Mouse (Mus musculus): ENCODE results near the gene Isy1. TPM values are rescaled to one million over a fixed set of nuclear protein-coding genes. Genes with fewer than 3 reads are reported as not detected.

Gene Isy1
- polyA plus RNA-seq, 1 experiment from 2014 or later = 45.6 TPM

DNA sequence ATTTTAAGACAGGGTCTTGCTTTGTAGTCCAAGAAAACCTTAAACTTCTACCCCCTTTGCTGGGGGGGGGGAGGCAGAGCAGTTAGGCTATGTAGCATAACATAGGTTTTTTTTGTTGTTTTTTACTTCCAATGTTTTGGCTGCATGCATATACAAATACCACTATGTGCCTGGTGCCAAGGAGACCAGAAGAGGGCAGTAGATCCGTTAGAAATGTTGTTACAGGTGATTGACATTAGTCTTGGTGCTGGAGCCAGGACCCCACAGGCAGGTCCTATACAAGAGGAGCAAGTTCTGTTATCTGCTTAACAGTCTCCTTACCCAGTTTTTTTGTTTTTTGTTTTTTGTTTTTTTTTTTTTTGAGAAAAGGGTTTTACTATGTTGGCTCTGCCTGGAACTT lies 3.7 kb upstream of the Isy1 start:
- Histone ChIP-seq H3K4me2 (ENCODE audit: low read depth) (no peak overlapping the region), H3K27ac (ENCODE audit: low read depth, low read length) (no peak overlapping the region), H3K4me3 (ENCODE audit: low read depth, low read length) (no peak overlapping the region), H3K36me3 (ENCODE audit: control insufficient read depth, insufficient read depth, low read length) (peaks cover 12% of the 10 kb centered on the region; the same call in 1 of the 2 replicates), H3K4me1 (ENCODE audit: control insufficient read depth, insufficient read depth, low read length) (peaks cover 3% of the 10 kb centered on the region; the same call in 1 of the 2 replicates), H3K9me3 (ENCODE audit: control insufficient read depth, low read length) (no peaks in the 10 kb centered on the region), H3K9ac (ENCODE audit: low read length) (no peak overlapping the region), H3K27me3 (ENCODE audit: control insufficient read depth, insufficient read depth, low read length) (no peaks in the 10 kb centered on the region)
- 19% methylated on average over 1 of the region's 1 CpGs for WGBS
- no peak for ATAC-seq (ENCODE audit: insufficient read depth, low FRiP score, low TSS enrichment)
- no peak for DNase-seq (ENCODE audit: low spot score)

DNA sequence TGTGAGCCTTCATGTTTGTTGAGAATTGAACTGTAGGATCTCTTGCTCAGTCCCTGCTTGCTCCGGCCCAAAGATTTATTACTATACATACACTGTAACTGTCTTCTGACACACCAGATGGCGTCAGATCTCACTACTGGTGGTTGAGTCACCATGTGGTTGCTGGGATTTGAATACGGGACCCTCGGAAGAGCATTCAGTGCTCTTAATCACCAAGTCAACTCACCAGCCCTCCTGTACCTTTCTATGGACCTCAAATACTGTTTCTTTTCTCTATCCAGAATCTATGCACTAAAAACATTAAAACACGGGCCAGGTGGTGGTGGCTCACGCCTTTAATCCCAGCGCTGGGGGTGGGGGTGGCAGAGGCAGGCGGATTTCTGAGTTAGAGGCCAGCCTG lies 3.0 kb upstream of the Isy1 start:
- no peaks in the 10 kb centered on the region for H3K27me3 ChIP-seq (ENCODE audit: control insufficient read depth, insufficient read depth, low read length)
- ATAC-seq (ENCODE audit: insufficient read depth, low FRiP score, low TSS enrichment) = no peak
- peaks cover 12% of the 10 kb centered on the region; the same call in 1 of the 2 replicates for H3K36me3 ChIP-seq (ENCODE audit: control insufficient read depth, insufficient read depth, low read length)
- no peak overlapping the region for H3K4me2 ChIP-seq (ENCODE audit: low read depth)
- H3K9ac ChIP-seq (ENCODE audit: low read length) = no peak overlapping the region
- H3K4me1 ChIP-seq (ENCODE audit: control insufficient read depth, insufficient read depth, low read length) = peaks cover 4% of the 10 kb centered on the region; the same call in 1 of the 2 replicates
- H3K9me3 ChIP-seq (ENCODE audit: control insufficient read depth, low read length) = no peaks in the 10 kb centered on the region
- no peak overlapping the region for H3K27ac ChIP-seq (ENCODE audit: low read depth, low read length)
- no peak overlapping the region for H3K4me3 ChIP-seq (ENCODE audit: low read depth, low read length)
- DNase-seq (ENCODE audit: low spot score) = no peak
- WGBS = 84% methylated on average over 8 of the region's 8 CpGs

DNA sequence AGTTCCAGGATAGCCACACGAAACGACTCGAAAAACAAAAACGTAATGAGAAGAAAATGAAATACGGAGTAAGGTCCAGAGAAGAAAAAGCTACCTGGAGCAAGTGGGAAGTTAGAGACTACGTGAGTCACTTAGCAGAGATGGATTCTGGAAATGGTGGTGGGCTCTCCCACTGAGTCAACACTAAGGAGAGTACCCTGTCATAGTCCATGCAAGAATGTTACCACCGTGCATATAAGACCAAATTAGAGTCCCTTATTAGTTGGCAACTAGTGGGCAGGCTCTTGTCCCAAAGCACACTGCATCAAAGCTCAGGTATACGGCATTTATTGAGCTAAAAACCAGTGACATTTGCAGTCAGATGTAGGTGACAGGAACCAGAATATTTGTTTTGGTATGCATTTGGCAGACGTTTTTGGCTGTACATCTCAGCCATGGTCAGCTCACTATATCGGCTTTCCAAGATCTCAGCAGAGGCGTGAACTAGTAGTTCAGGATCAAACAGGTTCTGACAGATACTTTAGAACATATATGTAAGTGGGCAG lies 1.3 kb upstream of the Isy1 start:
- Histone ChIP-seq H3K27ac (ENCODE audit: low read depth, low read length) (no peak overlapping the region), H3K36me3 (ENCODE audit: control insufficient read depth, insufficient read depth, low read length) (peaks cover 9% of the 10 kb centered on the region; the same call in 1 of the 2 replicates), H3K27me3 (ENCODE audit: control insufficient read depth, insufficient read depth, low read length) (no peaks in the 10 kb centered on the region), H3K4me2 (ENCODE audit: low read depth) (no peak overlapping the region), H3K9ac (ENCODE audit: low read length) (no peak overlapping the region), H3K9me3 (ENCODE audit: control insufficient read depth, low read length) (no peaks in the 10 kb centered on the region), H3K4me1 (ENCODE audit: control insufficient read depth, insufficient read depth, low read length) (peaks cover 4% of the 10 kb centered on the region; the same call in 1 of the 2 replicates), H3K4me3 (ENCODE audit: low read depth, low read length) (no peak overlapping the region)
- no peak for DNase-seq (ENCODE audit: low spot score)
- no peak for ATAC-seq (ENCODE audit: insufficient read depth, low FRiP score, low TSS enrichment)
- WGBS = 62% methylated on average over 11 of the region's 11 CpGs

DNA sequence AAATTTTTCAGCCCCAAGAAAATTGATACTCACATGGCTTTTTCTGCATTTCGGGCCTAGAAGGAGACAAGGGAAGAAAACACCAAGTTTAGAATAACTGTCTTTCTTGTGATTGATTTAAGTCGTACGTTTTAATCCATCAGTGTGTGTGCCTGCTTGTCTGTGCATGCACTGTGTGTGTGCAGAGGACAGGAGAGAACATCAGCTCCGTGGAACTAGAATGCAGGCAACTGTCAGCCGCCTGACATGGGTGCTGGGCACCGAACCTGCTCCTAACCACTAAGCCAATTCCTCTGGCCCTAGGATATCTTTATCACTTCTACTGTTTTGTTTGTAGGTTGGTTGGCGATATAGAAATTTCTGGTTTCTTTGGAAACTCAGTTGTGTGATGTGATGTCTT lies 2.9 kb downstream of the Isy1 start, which contains the start of gene Gm45140:
TSS of gene Gm45140 (minus strand) at position 101 of the 400 bp plus-strand sequence.
- Histone ChIP-seq H3K9me3 (ENCODE audit: control insufficient read depth, low read length) (no peaks in the 10 kb centered on the region), H3K9ac (ENCODE audit: low read length) (no peak within 1 kb of the TSS), H3K4me2 (ENCODE audit: low read depth) (no peak within 1 kb of the TSS), H3K27me3 (ENCODE audit: control insufficient read depth, insufficient read depth, low read length) (no peaks in the 10 kb centered on the region), H3K27ac (ENCODE audit: low read depth, low read length) (no peak within 1 kb of the TSS), H3K4me1 (ENCODE audit: control insufficient read depth, insufficient read depth, low read length) (peaks cover 4% of the 10 kb centered on the region; the same call in 1 of the 2 replicates), H3K4me3 (ENCODE audit: low read depth, low read length) (no peak within 1 kb of the TSS), H3K36me3 (ENCODE audit: control insufficient read depth, insufficient read depth, low read length) (peaks cover 2% of the 10 kb centered on the region; the same call in 1 of the 2 replicates)
- 94% methylated on average over 7 of the region's 7 CpGs for WGBS
- DNase-seq (ENCODE audit: low spot score) = no peak
- ATAC-seq (ENCODE audit: insufficient read depth, low FRiP score, low TSS enrichment) = no peak

DNA sequence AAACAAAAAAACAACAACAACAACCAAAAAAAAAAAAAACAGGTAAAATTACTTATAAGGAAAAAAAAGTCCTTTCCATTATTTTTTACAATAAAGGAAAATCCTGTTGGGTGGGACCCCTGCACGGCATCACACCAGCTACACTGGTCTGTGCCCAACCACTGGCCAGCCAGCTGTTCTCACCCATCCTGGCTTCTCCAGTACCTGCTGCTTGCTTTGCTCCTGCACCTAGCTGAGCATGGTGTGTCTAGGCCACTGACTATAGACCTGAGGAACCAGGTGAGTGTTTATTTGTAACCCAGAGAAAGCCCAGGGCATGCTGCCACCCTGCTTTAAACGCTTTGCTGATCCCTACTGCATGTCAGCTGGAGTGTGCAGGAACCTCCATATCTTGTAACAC lies 18.2 kb downstream of the Isy1 start:
- Histone ChIP-seq H3K4me1 (ENCODE audit: control insufficient read depth, insufficient read depth, low read length) (no peaks in the 10 kb centered on the region), H3K27ac (ENCODE audit: low read depth, low read length) (no peak overlapping the region), H3K36me3 (ENCODE audit: control insufficient read depth, insufficient read depth, low read length) (peaks cover 28% of the 10 kb centered on the region), H3K4me3 (ENCODE audit: low read depth, low read length) (no peak overlapping the region), H3K9ac (ENCODE audit: low read length) (no peak overlapping the region), H3K4me2 (ENCODE audit: low read depth) (no peak overlapping the region), H3K27me3 (ENCODE audit: control insufficient read depth, insufficient read depth, low read length) (no peaks in the 10 kb centered on the region), H3K9me3 (ENCODE audit: control insufficient read depth, low read length) (no peaks in the 10 kb centered on the region)
- 96% methylated on average over 2 of the region's 2 CpGs for WGBS
- DNase-seq (ENCODE audit: low spot score) (no peak), ATAC-seq (ENCODE audit: insufficient read depth, low FRiP score, low TSS enrichment) (no peak)

DNA sequence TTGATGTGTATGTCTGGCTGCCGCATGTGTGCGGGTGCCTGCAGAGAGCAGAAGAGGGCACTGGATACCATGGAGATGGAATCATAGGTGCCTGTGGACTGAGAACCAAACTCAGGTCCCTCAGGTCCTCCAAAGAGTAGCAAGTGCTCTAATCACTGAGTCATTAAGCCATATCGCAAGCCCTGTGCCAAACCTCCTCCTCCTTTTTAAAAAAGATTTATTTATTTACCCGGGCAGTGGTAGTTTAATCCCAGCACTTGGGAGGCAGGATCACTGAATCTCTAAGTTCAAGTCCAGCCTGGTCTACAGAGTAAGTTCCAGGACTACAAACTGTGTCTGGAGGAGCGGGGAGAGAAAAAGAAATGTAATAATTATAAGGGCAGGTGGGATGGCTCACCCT lies 24.1 kb downstream of the Isy1 start:
- Histone ChIP-seq H3K27ac (ENCODE audit: low read depth, low read length) (no peak overlapping the region), H3K4me2 (ENCODE audit: low read depth) (no peak overlapping the region), H3K27me3 (ENCODE audit: control insufficient read depth, insufficient read depth, low read length) (no peaks in the 10 kb centered on the region), H3K36me3 (ENCODE audit: control insufficient read depth, insufficient read depth, low read length) (peaks cover 4% of the 10 kb centered on the region), H3K9me3 (ENCODE audit: control insufficient read depth, low read length) (no peaks in the 10 kb centered on the region), H3K9ac (ENCODE audit: low read length) (no peak overlapping the region), H3K4me1 (ENCODE audit: control insufficient read depth, insufficient read depth, low read length) (peaks cover 3% of the 10 kb centered on the region; the same call in 1 of the 2 replicates), H3K4me3 (ENCODE audit: low read depth, low read length) (no peak overlapping the region)
- ATAC-seq (ENCODE audit: insufficient read depth, low FRiP score, low TSS enrichment) (no peak), DNase-seq (ENCODE audit: low spot score) (no peak)
- 95% methylated on average over 5 of the region's 5 CpGs for WGBS

DNA sequence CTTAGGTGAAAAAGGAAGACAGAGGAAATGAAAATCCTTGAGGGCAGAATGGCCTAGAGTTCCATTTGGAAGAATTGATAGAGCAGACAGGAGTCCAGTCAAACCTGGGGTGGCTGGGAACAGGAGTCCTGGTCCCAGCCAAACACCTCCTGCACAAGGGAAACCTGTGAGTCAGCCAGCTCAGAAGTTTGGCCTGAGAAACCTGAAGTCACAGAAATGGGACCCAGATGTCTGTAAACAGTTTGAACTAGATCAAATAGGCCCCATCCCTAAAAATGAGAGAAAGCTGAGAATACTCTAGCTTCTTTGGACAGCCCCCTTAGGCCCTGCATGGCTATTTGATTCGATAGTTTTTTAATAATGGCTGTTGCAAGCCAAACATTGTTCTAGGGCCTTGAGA lies 25.9 kb downstream of the Isy1 start:
- Histone ChIP-seq H3K27ac (ENCODE audit: low read depth, low read length) (no peak overlapping the region), H3K9ac (ENCODE audit: low read length) (no peak overlapping the region), H3K4me1 (ENCODE audit: control insufficient read depth, insufficient read depth, low read length) (peaks cover 3% of the 10 kb centered on the region; the same call in 1 of the 2 replicates), H3K9me3 (ENCODE audit: control insufficient read depth, low read length) (no peaks in the 10 kb centered on the region), H3K27me3 (ENCODE audit: control insufficient read depth, insufficient read depth, low read length) (no peaks in the 10 kb centered on the region), H3K36me3 (ENCODE audit: control insufficient read depth, insufficient read depth, low read length) (no peaks in the 10 kb centered on the region), H3K4me2 (ENCODE audit: low read depth) (peak overlapping the region; percentile 98), H3K4me3 (ENCODE audit: low read depth, low read length) (no peak overlapping the region)
- no peak for DNase-seq (ENCODE audit: low spot score)
- no peak for ATAC-seq (ENCODE audit: insufficient read depth, low FRiP score, low TSS enrichment)
- WGBS = 74% methylated on average over 1 of the region's 1 CpGs

DNA sequence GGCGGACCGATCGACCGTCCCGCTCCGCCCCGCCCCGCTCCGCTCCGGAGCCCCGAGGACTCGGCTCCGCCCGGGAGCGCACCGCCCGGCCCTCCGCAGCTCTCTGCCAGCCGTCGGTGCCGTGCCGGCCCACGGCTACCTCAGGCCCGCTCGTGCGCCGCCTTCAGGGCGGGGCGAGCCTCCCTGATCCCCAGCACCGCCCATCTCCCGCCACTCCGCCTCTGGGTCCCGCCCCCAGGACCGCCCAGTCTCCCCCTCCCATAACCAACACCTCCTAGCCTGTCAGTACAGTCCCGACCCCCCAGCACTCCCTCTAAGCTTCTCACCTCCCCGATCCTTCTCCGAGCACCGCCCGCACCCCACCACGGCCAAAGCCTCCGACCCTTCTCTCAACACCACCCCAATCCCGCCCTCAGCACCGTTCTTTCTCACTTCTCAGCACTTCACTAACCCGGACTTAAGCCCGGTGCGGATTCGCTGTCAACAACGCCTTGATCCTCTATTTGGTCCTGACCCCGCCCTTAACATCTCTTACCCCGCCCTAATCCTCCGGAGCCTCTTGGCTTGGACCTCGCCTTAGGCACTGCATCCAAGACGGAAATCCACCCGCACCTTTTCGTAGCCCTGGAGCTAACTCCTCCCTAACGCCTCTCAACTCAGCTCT lies 26.8 kb downstream of the Isy1 start, which contains the start of gene Rab43:
TSS of gene Rab43 (minus strand) at position 490 of the 664 bp plus-strand sequence.
- DNase-seq (ENCODE audit: low spot score) (peak; percentile 90), ATAC-seq (ENCODE audit: insufficient read depth, low FRiP score, low TSS enrichment) (peak; percentile 96)
- H3K36me3 ChIP-seq (ENCODE audit: control insufficient read depth, insufficient read depth, low read length) = no peaks in the 10 kb centered on the region
- H3K4me3 ChIP-seq (ENCODE audit: low read depth, low read length) = peak within 1 kb of the TSS; percentile 66
- no peaks in the 10 kb centered on the region for H3K27me3 ChIP-seq (ENCODE audit: control insufficient read depth, insufficient read depth, low read length)
- under 1% methylated on average over 54 of the region's 56 CpGs for WGBS
- peak within 1 kb of the TSS; percentile 98 for H3K4me2 ChIP-seq (ENCODE audit: low read depth)
- peaks cover 3% of the 10 kb centered on the region; the same call in 1 of the 2 replicates for H3K4me1 ChIP-seq (ENCODE audit: control insufficient read depth, insufficient read depth, low read length)
- no peak within 1 kb of the TSS; the same call in 1 of the 2 replicates for H3K27ac ChIP-seq (ENCODE audit: low read depth, low read length)
- H3K9ac ChIP-seq (ENCODE audit: low read length) = peak within 1 kb of the TSS; percentile 74
- no peaks in the 10 kb centered on the region for H3K9me3 ChIP-seq (ENCODE audit: control insufficient read depth, low read length)
